Comparison of ENCODE assay signal across 8 mouse cellular contexts in genomic region chr6:29435940-29436451, GRCm38 (mm10). TPM values are rescaled to one million over a fixed set of nuclear protein-coding genes. Genes with fewer than 3 reads are reported as not detected.
A peak's percentile ranks its signal among the peaks of the same experiment; 100 is the strongest.
DNase-seq lines count a peak whose midpoint lies in the region; ATAC-seq and TF ChIP-seq lines count a peak whose summit lies in the region.

No protein-coding gene starts in this region.

- H3K27me3 ChIP-seq in forebrain, postnatal 0 days (ENCODE audit: insufficient read depth, low read length): peaks cover 29% of the 10 kb centered on the region
- peaks cover 30% of the 10 kb centered on the region for H3K27me3 ChIP-seq in hindbrain, embryonic 11.5 days (ENCODE audit: control insufficient read depth, insufficient read depth, low read length)

- TF ChIP-seq CTCF in forebrain, postnatal 0 days (IDR thresholded peaks at IDR 0.05; ENCODE audit: low read depth): no peak

- ATAC-seq in forebrain, postnatal 0 days: 0 out of 2 replicates have a peak, but pooled peaks have one; percentile 12
- peak; percentile 75 for ATAC-seq in hindbrain, embryonic 11.5 days (ENCODE audit: low FRiP score)

- peak overlapping the region; percentile 21; the same call in 1 of the 2 replicates for H3K27ac ChIP-seq in forebrain, postnatal 0 days (ENCODE audit: low read depth, low read length)
- peak overlapping the region; percentile 53 for H3K27ac ChIP-seq in hindbrain, embryonic 11.5 days (ENCODE audit: low read depth, low read length)

- no peaks in the 10 kb centered on the region for H3K9me3 ChIP-seq in forebrain, postnatal 0 days (ENCODE audit: low read length)
- H3K9me3 ChIP-seq in hindbrain, embryonic 11.5 days (ENCODE audit: control insufficient read depth, low read length): no peaks in the 10 kb centered on the region

- 18% methylated on average over 6 of the region's 6 CpGs for WGBS in forebrain, postnatal 0 days
- WGBS in hindbrain, embryonic 11.5 days: 11% methylated on average over 6 of the region's 6 CpGs

- no peak overlapping the region for H3K4me3 ChIP-seq in forebrain, postnatal 0 days (ENCODE audit: low read depth, low read length)
- H3K4me3 ChIP-seq in hindbrain, embryonic 11.5 days (ENCODE audit: low read depth, low read length): no peak overlapping the region

- H3K9ac ChIP-seq in forebrain, postnatal 0 days: peak overlapping the region; percentile 4; the same call in 1 of the 2 replicates
- H3K9ac ChIP-seq in hindbrain, embryonic 11.5 days (ENCODE audit: low read depth, low read length): peak overlapping the region; percentile 17

- H3K4me2 ChIP-seq in forebrain, postnatal 0 days (ENCODE audit: low read depth): 0 out of 2 replicates have a peak overlapping the region, but pooled peaks have one; percentile 23
- H3K4me2 ChIP-seq in hindbrain, embryonic 11.5 days (replicated peaks; ENCODE audit: low read depth, low read length): peak overlapping the region; percentile 20

- H3K4me1 ChIP-seq in forebrain, postnatal 0 days (ENCODE audit: insufficient read depth): 0 out of 2 replicates have a peak, but pooled peaks cover 8% of the 10 kb centered on the region
- H3K4me1 ChIP-seq in hindbrain, embryonic 11.5 days (replicated peaks; ENCODE audit: control insufficient read depth, insufficient read depth, low read length): peaks cover 24% of the 10 kb centered on the region

- H3K36me3 ChIP-seq in forebrain, postnatal 0 days (ENCODE audit: insufficient read depth): no peaks in the 10 kb centered on the region
- H3K36me3 ChIP-seq in hindbrain, embryonic 11.5 days (ENCODE audit: control insufficient read depth, insufficient read depth, low read length): no peaks in the 10 kb centered on the region

- peak; percentile 33 for DNase-seq in ovary, postnatal 14 days (ENCODE audit: low spot score)
- DNase-seq in ovary, postnatal 36 days (ENCODE audit: low spot score): no peak
- DNase-seq in forebrain, postnatal 0 days: no peak
- peak; percentile 58 for DNase-seq in hindbrain, embryonic 11.5 days (ENCODE audit: low spot score)
- DNase-seq in neural tube, embryonic 10.5 days (ENCODE audit: extremely low spot score, low spot score): peak; percentile 53
- DNase-seq in frontal cortex, postnatal 14 days (ENCODE audit: low spot score in 2 of 2): no peak
- no peak for DNase-seq in cerebellum, adult 9-11 months
- no peak for DNase-seq in adrenal gland, postnatal 4 days (ENCODE audit: low spot score in 2 of 2)

RNA-seq across cellular contexts. Expression of gene Flnc, which starts 2.9 kb away (rescaled TPM):
- total RNA-seq in forebrain, postnatal 0 days (2014; rRNA removed): 4.3 and 7.9 TPM in 2 replicates
- 0.70 and 0.90 TPM in 2 replicates for polyA plus RNA-seq in forebrain, postnatal 0 days (2015; fragmentation: Nextera tagmentation; extraction: Ambion mirVana)
- polyA plus RNA-seq in hindbrain, embryonic 11.5 days (2014; fragmentation: Nextera tagmentation; extraction: Ambion mirVana): 2.5 and 2.9 TPM in 2 replicates
- total RNA-seq in adrenal gland, postnatal 4 days (2021): 10 to 100 TPM; 16.5 to 28.3 TPM

RNA-seq across cellular contexts. Expression of gene Atp6v1f, which starts 31.5 kb away (rescaled TPM):
- total RNA-seq in forebrain, postnatal 0 days (2014; rRNA removed): 279 and 344 TPM in 2 replicates
- 362 and 434 TPM in 2 replicates for polyA plus RNA-seq in forebrain, postnatal 0 days (2015; fragmentation: Nextera tagmentation; extraction: Ambion mirVana)
- polyA plus RNA-seq in hindbrain, embryonic 11.5 days (2014; fragmentation: Nextera tagmentation; extraction: Ambion mirVana): 209 and 215 TPM in 2 replicates
- 100 to 1,000 TPM; 174 to 181 TPM for total RNA-seq in adrenal gland, postnatal 4 days (2021)

RNA-seq across cellular contexts. Expression of gene Atp6v1fnb, which starts 35.2 kb away (rescaled TPM):
- 0.31 and 1.7 TPM in 2 replicates for total RNA-seq in forebrain, postnatal 0 days (2014; rRNA removed)
- polyA plus RNA-seq in forebrain, postnatal 0 days (2015; fragmentation: Nextera tagmentation; extraction: Ambion mirVana): 0.42 TPM in 1 of 2 replicates, not detected in the other
- polyA plus RNA-seq in hindbrain, embryonic 11.5 days (2014; fragmentation: Nextera tagmentation; extraction: Ambion mirVana): not detected in 2 replicates
- total RNA-seq in adrenal gland, postnatal 4 days (2021): 1 to 10 TPM in 1 of 2 experiments, under 1 TPM in 1; 0.92 to 1.1 TPM

RNA-seq across cellular contexts. Expression of gene Ccdc136, which starts 39.9 kb away (rescaled TPM):
- 46.6 and 56.9 TPM in 2 replicates for total RNA-seq in forebrain, postnatal 0 days (2014; rRNA removed)
- polyA plus RNA-seq in forebrain, postnatal 0 days (2015; fragmentation: Nextera tagmentation; extraction: Ambion mirVana): 34.4 and 43.0 TPM in 2 replicates
- polyA plus RNA-seq in hindbrain, embryonic 11.5 days (2014; fragmentation: Nextera tagmentation; extraction: Ambion mirVana): 25.4 and 27.0 TPM in 2 replicates
- 10 to 100 TPM; 10.0 to 12.6 TPM for total RNA-seq in adrenal gland, postnatal 4 days (2021)

RNA-seq across cellular contexts. Expression of gene Opn1sw, which starts 47.7 kb away (rescaled TPM):
- 7.0 TPM in 1 of 2 replicates, not detected in the other for total RNA-seq in forebrain, postnatal 0 days (2014; rRNA removed)
- polyA plus RNA-seq in forebrain, postnatal 0 days (2015; fragmentation: Nextera tagmentation; extraction: Ambion mirVana): 0.45 and 0.74 TPM in 2 replicates
- polyA plus RNA-seq in hindbrain, embryonic 11.5 days (2014; fragmentation: Nextera tagmentation; extraction: Ambion mirVana): 0.10 and 0.31 TPM in 2 replicates
- not detected for total RNA-seq in adrenal gland, postnatal 4 days (2021)

Comparison
In these comparisons a context has a peak if more than half of its experiments do, and no peak if none do; other contexts are left out.
1. DNase-seq: peak in ovary, postnatal 14 days (single experiment), hindbrain, embryonic 11.5 days (single experiment) and neural tube, embryonic 10.5 days (single experiment); none in ovary, postnatal 36 days (single experiment), forebrain, postnatal 0 days (single experiment), frontal cortex, postnatal 14 days (0 of 2), cerebellum, adult 9-11 months (single experiment) and adrenal gland, postnatal 4 days (0 of 2).